Mouse (Mus musculus): Measurements from ENCODE around the gene Cdadc1. TPM values are rescaled to one million over a fixed set of nuclear protein-coding genes. Genes with fewer than 3 reads are reported as not detected.

Cdadc1 gene
- polyA plus RNA-seq, 1 experiment, result 17.8 TPM

DNA sequence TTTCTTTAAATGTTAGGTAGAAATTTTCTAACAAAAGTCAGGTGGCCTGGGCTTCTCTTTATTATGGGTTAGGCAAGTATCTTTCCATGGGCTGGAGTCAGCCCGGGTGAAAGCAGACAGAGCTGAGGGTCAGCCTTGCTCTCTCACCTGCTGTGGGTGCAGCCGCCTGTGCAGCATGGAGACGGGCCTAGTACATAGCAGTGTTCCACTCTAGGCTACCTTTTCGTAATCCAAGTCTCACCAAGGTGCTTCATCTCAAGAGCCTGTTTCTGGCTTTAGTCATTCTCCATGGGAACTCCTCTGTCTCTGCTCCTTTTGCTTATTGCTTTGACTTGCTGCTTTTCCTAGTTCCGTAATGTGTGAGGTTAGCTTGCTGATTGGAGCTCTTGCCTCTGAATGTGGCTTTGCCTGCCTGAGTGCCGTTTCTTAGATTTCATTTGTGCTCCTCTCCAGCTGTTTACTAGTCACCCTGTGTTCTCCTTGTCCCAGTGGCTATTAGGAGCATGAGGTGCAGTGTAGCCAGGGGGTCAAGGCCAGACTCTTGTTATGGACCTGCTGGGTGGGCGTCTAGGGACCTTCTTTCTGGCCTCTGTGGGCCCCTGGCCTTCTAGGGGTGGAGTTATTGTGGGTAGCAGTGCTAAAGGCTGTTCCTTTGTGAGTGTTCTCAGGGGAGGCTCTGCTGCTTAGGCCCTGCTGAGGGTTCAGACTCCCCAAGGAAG, 51.4 kb downstream of the Cdadc1 start:
- TF ChIP-seq EP300 (IDR thresholded peaks at IDR 0.05; ENCODE audit: insufficient read depth, low read depth, low read length), result no peak
- no peak for TF ChIP-seq POLR2A (IDR thresholded peaks at IDR 0.05; ENCODE audit: insufficient read depth, low read length)
- TF ChIP-seq CTCF (IDR thresholded peaks at IDR 0.05; ENCODE audit: low read depth, low read length), result no peak
- Histone ChIP-seq H3K4me3 (ENCODE audit: low read depth, low read length) (no peak overlapping the region), H3K27me3 (ENCODE audit: control insufficient read depth, insufficient read depth, low read length, poor library complexity, severe bottlenecking) (no peaks in the 10 kb centered on the region), H3K4me1 (ENCODE audit: control insufficient read depth, insufficient read depth, low read length) (peaks cover 5% of the 10 kb centered on the region), H3K27ac (ENCODE audit: insufficient read depth, low read length) (no peak overlapping the region), H3K9me3 (replicated peaks; ENCODE audit: control insufficient read depth, insufficient read depth, low read length, poor library complexity, severe bottlenecking) (no peaks in the 10 kb centered on the region), H3K36me3 (ENCODE audit: control insufficient read depth, insufficient read depth, low read length, poor library complexity, severe bottlenecking) (no peaks in the 10 kb centered on the region), H3K9ac (ENCODE audit: low read depth, poor library complexity, severe bottlenecking) (no peak overlapping the region)

DNA sequence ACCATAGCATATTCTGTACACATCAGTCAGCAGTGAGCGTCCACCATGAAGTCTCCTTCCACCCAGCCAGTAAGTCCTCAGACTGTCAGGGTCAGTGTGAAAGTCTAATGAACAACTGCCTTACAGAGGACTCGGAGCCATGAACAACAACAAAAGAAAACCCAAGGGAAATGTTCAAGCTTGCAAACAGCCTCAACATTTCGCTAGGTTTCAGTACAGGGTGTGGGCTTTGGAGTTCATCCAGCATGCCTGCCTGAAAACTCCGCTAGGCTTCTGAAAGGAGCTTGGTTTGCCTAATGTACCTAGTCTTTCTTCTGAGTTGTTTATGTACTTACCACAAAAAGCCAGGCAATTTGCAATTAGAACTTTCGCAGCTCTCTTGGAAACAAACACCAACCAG, 53.8 kb downstream of the Cdadc1 start:
- Histone ChIP-seq H3K27me3 (ENCODE audit: control insufficient read depth, insufficient read depth, low read length, poor library complexity, severe bottlenecking) (no peaks in the 10 kb centered on the region), H3K27ac (ENCODE audit: insufficient read depth, low read length) (no peak overlapping the region), H3K4me1 (ENCODE audit: control insufficient read depth, insufficient read depth, low read length) (no peaks in the 10 kb centered on the region), H3K4me3 (ENCODE audit: low read depth, low read length) (no peak overlapping the region), H3K9ac (ENCODE audit: low read depth, poor library complexity, severe bottlenecking) (no peak overlapping the region), H3K9me3 (replicated peaks; ENCODE audit: control insufficient read depth, insufficient read depth, low read length, poor library complexity, severe bottlenecking) (no peaks in the 10 kb centered on the region), H3K36me3 (ENCODE audit: control insufficient read depth, insufficient read depth, low read length, poor library complexity, severe bottlenecking) (no peaks in the 10 kb centered on the region; the same call in 1 of the 2 replicates)
- TF ChIP-seq EP300 (IDR thresholded peaks at IDR 0.05; ENCODE audit: insufficient read depth, low read depth, low read length) (no peak), POLR2A (IDR thresholded peaks at IDR 0.05; ENCODE audit: insufficient read depth, low read length) (no peak), CTCF (IDR thresholded peaks at IDR 0.05; ENCODE audit: low read depth, low read length) (no peak)

DNA sequence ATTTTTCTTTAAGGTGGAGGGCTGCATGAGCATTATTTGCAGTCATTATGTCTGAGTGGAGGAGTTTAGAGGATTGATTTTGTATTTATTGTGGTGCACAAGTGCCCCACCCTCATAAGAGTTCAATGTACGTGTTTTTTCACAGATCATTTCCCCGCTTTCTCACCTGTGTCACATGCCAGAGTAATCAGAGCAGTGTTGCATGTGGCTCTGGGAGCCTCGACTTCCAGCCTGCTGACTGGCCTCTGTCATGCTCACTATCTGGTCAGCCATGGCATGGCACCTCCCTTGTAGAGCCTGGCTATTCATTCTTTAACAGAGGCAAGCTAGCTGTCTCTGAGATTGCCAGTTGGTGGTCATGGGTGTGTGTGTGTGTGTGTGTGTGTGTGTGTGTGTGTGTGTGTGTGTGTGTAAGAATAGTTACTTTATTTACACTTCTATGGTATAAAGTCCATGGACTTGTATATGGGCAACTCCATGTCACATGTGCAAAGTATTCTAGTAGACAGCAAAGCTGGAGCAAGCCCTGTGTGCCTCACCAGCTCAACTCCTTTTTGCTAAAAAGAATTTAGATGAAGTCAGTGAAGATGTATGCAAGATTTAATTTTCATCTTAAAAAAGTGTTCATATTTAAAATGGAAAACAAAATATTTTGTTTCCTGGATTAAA, 54.5 kb downstream of the Cdadc1 start:
- Histone ChIP-seq H3K9me3 (replicated peaks; ENCODE audit: control insufficient read depth, insufficient read depth, low read length, poor library complexity, severe bottlenecking) (no peaks in the 10 kb centered on the region), H3K4me3 (ENCODE audit: low read depth, low read length) (no peak overlapping the region)

DNA sequence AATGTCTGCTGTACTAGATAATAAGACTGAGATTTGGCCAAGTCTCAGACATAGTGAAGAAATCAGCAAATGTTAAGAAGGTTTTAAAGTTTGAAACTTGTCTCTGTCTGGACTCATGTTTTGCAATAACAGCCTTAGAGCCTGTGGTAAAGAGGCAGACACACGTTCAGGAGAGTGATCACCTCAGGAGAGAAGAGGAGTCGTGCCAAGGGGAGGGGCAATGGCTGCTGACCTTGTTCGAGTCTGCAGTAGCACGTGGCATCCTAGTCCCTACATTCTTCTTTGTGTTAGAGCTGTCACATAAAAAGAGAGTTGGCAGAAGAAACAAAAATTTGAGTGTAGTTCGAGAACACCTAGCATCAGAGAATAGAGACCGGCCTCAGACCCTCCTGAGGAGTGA, 57.0 kb downstream of the Cdadc1 start:
- Histone ChIP-seq H3K9me3 (replicated peaks; ENCODE audit: control insufficient read depth, insufficient read depth, low read length, poor library complexity, severe bottlenecking) (no peaks in the 10 kb centered on the region), H3K27ac (ENCODE audit: insufficient read depth, low read length) (no peak overlapping the region), H3K4me1 (ENCODE audit: control insufficient read depth, insufficient read depth, low read length) (no peaks in the 10 kb centered on the region), H3K36me3 (ENCODE audit: control insufficient read depth, insufficient read depth, low read length, poor library complexity, severe bottlenecking) (no peaks in the 10 kb centered on the region; the same call in 1 of the 2 replicates), H3K9ac (ENCODE audit: low read depth, poor library complexity, severe bottlenecking) (no peak overlapping the region), H3K27me3 (ENCODE audit: control insufficient read depth, insufficient read depth, low read length, poor library complexity, severe bottlenecking) (no peaks in the 10 kb centered on the region), H3K4me3 (ENCODE audit: low read depth, low read length) (no peak overlapping the region)
- TF ChIP-seq CTCF (IDR thresholded peaks at IDR 0.05; ENCODE audit: low read depth, low read length) (no peak), EP300 (IDR thresholded peaks at IDR 0.05; ENCODE audit: insufficient read depth, low read depth, low read length) (no peak), POLR2A (IDR thresholded peaks at IDR 0.05; ENCODE audit: insufficient read depth, low read length) (no peak)

More for the DNA sequence above, 54.5 kb downstream of the Cdadc1 start:
- no peaks in the 10 kb centered on the region for H3K4me1 ChIP-seq (ENCODE audit: control insufficient read depth, insufficient read depth, low read length)
- H3K27me3 ChIP-seq (ENCODE audit: control insufficient read depth, insufficient read depth, low read length, poor library complexity, severe bottlenecking), result no peaks in the 10 kb centered on the region
- no peak overlapping the region for H3K9ac ChIP-seq (ENCODE audit: low read depth, poor library complexity, severe bottlenecking)
- TF ChIP-seq CTCF (IDR thresholded peaks at IDR 0.05; ENCODE audit: low read depth, low read length), result no peak
- no peak overlapping the region for H3K27ac ChIP-seq (ENCODE audit: insufficient read depth, low read length)
- H3K36me3 ChIP-seq (ENCODE audit: control insufficient read depth, insufficient read depth, low read length, poor library complexity, severe bottlenecking), result no peaks in the 10 kb centered on the region; the same call in 1 of the 2 replicates

DNA sequence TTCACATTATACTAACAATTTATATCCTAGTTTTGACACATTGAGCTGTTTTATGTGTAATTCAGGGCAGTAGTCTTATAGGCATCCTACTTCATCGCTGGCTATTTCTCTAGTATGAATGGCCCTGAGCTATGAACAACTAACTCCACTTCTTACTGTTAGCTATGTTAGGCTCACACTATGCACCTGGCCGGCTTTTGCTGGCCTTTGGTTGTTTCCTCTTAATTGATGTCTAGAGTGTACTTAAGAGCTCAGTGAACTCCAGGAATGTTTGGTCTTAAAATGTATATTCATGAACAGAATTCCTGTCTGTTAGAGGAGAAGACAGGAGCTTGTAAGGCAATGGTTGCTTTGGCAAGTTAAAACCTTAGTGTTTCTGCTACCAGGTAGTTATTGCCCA, 57.5 kb downstream of the Cdadc1 start:
- no peak overlapping the region for H3K27ac ChIP-seq (ENCODE audit: insufficient read depth, low read length)
- no peaks in the 10 kb centered on the region for H3K27me3 ChIP-seq (ENCODE audit: control insufficient read depth, insufficient read depth, low read length, poor library complexity, severe bottlenecking)
- no peaks in the 10 kb centered on the region for H3K9me3 ChIP-seq (replicated peaks; ENCODE audit: control insufficient read depth, insufficient read depth, low read length, poor library complexity, severe bottlenecking)
- TF ChIP-seq POLR2A (IDR thresholded peaks at IDR 0.05; ENCODE audit: insufficient read depth, low read length), result no peak
- no peak for TF ChIP-seq EP300 (IDR thresholded peaks at IDR 0.05; ENCODE audit: insufficient read depth, low read depth, low read length)
- TF ChIP-seq CTCF (IDR thresholded peaks at IDR 0.05; ENCODE audit: low read depth, low read length), result no peak
- H3K36me3 ChIP-seq (ENCODE audit: control insufficient read depth, insufficient read depth, low read length, poor library complexity, severe bottlenecking), result no peaks in the 10 kb centered on the region; the same call in 1 of the 2 replicates
- H3K4me3 ChIP-seq (ENCODE audit: low read depth, low read length), result no peak overlapping the region
- H3K9ac ChIP-seq (ENCODE audit: low read depth, poor library complexity, severe bottlenecking), result no peak overlapping the region
- H3K4me1 ChIP-seq (ENCODE audit: control insufficient read depth, insufficient read depth, low read length), result no peaks in the 10 kb centered on the region

DNA sequence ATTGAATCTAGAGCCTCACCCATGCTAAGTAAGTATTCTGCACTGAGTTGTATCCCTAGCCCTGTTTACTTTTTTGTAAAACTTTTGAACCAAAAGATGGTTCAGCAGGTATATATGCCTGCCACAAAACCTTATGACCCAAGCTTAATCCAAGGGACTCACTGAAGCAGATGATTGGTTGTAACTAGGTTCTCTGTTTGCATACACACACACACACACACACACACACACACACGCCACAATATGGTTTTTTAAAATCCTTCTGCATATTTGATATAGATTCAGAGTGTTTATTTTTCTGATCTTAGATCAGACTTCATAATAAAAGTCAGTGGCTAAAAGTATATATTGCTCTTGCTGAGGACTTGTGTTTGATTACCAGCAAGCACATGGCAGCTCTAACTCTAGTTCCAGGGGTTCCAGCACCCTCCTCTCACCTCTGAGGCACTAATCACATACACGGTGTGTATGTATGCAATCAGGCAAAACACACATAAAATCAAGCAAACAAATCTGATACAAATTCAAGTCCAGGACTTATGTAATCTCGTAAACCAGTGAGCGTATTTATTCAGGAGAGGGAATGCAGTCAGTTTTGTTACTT, 59.8 kb downstream of the Cdadc1 start:
- H3K4me1 ChIP-seq (ENCODE audit: control insufficient read depth, insufficient read depth, low read length), result no peaks in the 10 kb centered on the region
- H3K9ac ChIP-seq (ENCODE audit: low read depth, poor library complexity, severe bottlenecking), result no peak overlapping the region
- H3K27ac ChIP-seq (ENCODE audit: insufficient read depth, low read length), result no peak overlapping the region
- TF ChIP-seq EP300 (IDR thresholded peaks at IDR 0.05; ENCODE audit: insufficient read depth, low read depth, low read length) (no peak), CTCF (IDR thresholded peaks at IDR 0.05; ENCODE audit: low read depth, low read length) (no peak), POLR2A (IDR thresholded peaks at IDR 0.05; ENCODE audit: insufficient read depth, low read length) (no peak)
- H3K27me3 ChIP-seq (ENCODE audit: control insufficient read depth, insufficient read depth, low read length, poor library complexity, severe bottlenecking), result no peaks in the 10 kb centered on the region
- no peaks in the 10 kb centered on the region; the same call in 1 of the 2 replicates for H3K36me3 ChIP-seq (ENCODE audit: control insufficient read depth, insufficient read depth, low read length, poor library complexity, severe bottlenecking)
- no peaks in the 10 kb centered on the region for H3K9me3 ChIP-seq (replicated peaks; ENCODE audit: control insufficient read depth, insufficient read depth, low read length, poor library complexity, severe bottlenecking)
- H3K4me3 ChIP-seq (ENCODE audit: low read depth, low read length), result no peak overlapping the region

Data from ES-Bruce4 (cell line).